ENCODE assay signal across 11 mouse cellular contexts in genomic region chr4:97912155-97912554, GRCm38 (mm10).
A peak's percentile ranks its signal among the peaks of the same experiment; 100 is the strongest.
DNase-seq lines count a peak whose midpoint lies in the region; ATAC-seq and TF ChIP-seq lines count a peak whose summit lies in the region.
"Had no signal": no experiment of that assay in that cellular context is flagged by ENCODE, and none has a peak within 500 bp of the region (broad histone marks: within the 10 kb centered on the region; RNA-seq: fewer than 3 reads in every experiment).

No protein-coding gene starts in this region.

- no peaks in the 10 kb centered on the region for H3K36me3 ChIP-seq in heart, postnatal 0 days (replicated peaks; ENCODE audit: control insufficient read depth, insufficient read depth, low read length)
- H3K36me3 ChIP-seq in testis, adult 2 months (ENCODE audit: control insufficient read depth, insufficient read depth, low read length): no peaks in the 10 kb centered on the region
- H3K36me3 ChIP-seq: lung, embryonic 15.5 days had no signal

- TF ChIP-seq POLR2A in testis, adult 2 months (IDR thresholded peaks at IDR 0.05; ENCODE audit: control insufficient read depth, low read depth, low read length): no peak

- DNase-seq in cerebellum, postnatal 10 days: peak; percentile 71 to 85
- no peak for DNase-seq in cerebellum, postnatal 4 days (ENCODE audit: low spot score in 2 of 2)
- DNase-seq in heart, postnatal 0 days (ENCODE audit: low spot score): no peak
- no peak for DNase-seq in heart, postnatal 25 days (ENCODE audit: low spot score)
- no peak for DNase-seq in testis, postnatal 10 days (ENCODE audit: low spot score)
- no peak for DNase-seq in kidney, postnatal 25 days
- no peak for DNase-seq in adrenal gland, adult (ENCODE audit: inconsistent age in 2 of 2, low spot score in 1 of 2)
- DNase-seq: layer of hippocampus, postnatal 36 days; right cerebral cortex, postnatal 25 days had no signal

- H3K27me3 ChIP-seq in heart, postnatal 0 days (ENCODE audit: control insufficient read depth, insufficient read depth, low read length): no peaks in the 10 kb centered on the region
- H3K27me3 ChIP-seq in testis, adult 2 months (ENCODE audit: control insufficient read depth, insufficient read depth, low read length): no peaks in the 10 kb centered on the region
- H3K27me3 ChIP-seq: lung, embryonic 15.5 days had no signal

- peaks cover 42% of the 10 kb centered on the region for H3K4me1 ChIP-seq in heart, postnatal 0 days (ENCODE audit: control insufficient read depth, insufficient read depth)
- H3K4me1 ChIP-seq in testis, adult 2 months (ENCODE audit: control insufficient read depth, insufficient read depth, low read length): peaks cover 7% of the 10 kb centered on the region

- ATAC-seq in heart, postnatal 0 days (ENCODE audit: insufficient read depth, low read depth): peak; percentile 42

- no peaks in the 10 kb centered on the region for H3K9me3 ChIP-seq in heart, postnatal 0 days (replicated peaks; ENCODE audit: control insufficient read depth, low read length)
- H3K9me3 ChIP-seq: lung, embryonic 15.5 days had no signal

- TF ChIP-seq CTCF in heart, postnatal 0 days (IDR thresholded peaks at IDR 0.05; ENCODE audit: low read depth): no peak
- TF ChIP-seq CTCF in testis, adult 2 months (IDR thresholded peaks at IDR 0.05; ENCODE audit: control insufficient read depth, insufficient read depth, insufficient replicate concordance, low read depth, low read length): no peak

- WGBS in heart, postnatal 0 days: 41% methylated on average over 6 of the region's 6 CpGs

- no peak overlapping the region for H3K4me2 ChIP-seq in heart, postnatal 0 days (ENCODE audit: low read depth, low read length)
- H3K4me2 ChIP-seq: lung, embryonic 15.5 days had no signal

- H3K4me3 ChIP-seq in heart, postnatal 0 days (ENCODE audit: low read depth, low read length): no peak overlapping the region
- no peak overlapping the region for H3K4me3 ChIP-seq in testis, adult 2 months (ENCODE audit: control insufficient read depth, low read depth, low read length)
- H3K4me3 ChIP-seq: lung, embryonic 15.5 days had no signal

- TF ChIP-seq EP300 in heart, postnatal 0 days (IDR thresholded peaks at IDR 0.05; ENCODE audit: low read depth): no peak; the same call in 1 of the 2 replicates

- intact Hi-C loops in heart, postnatal 25 days (cut with DNase I): no loop called here

- H3K9ac ChIP-seq in heart, postnatal 0 days (replicated peaks; ENCODE audit: low read depth, low read length): no peak overlapping the region
- H3K9ac ChIP-seq: lung, embryonic 15.5 days had no signal

- peak overlapping the region; percentile 58 for H3K27ac ChIP-seq in heart, postnatal 0 days (ENCODE audit: low read depth)
- peak overlapping the region; percentile 36; the same call in 1 of the 2 replicates for H3K27ac ChIP-seq in testis, adult 2 months (ENCODE audit: control insufficient read depth, insufficient read depth, low read depth, low read length)
- H3K27ac ChIP-seq: lung, embryonic 15.5 days had no signal

Comparison
In these comparisons a context has a peak if more than half of its experiments do, and no peak if none do; other contexts are left out.
1. DNase-seq: peak in cerebellum, postnatal 10 days (2 of 2); none in cerebellum, postnatal 4 days (0 of 2), heart, postnatal 0 days (single experiment), heart, postnatal 25 days (single experiment), testis, postnatal 10 days (single experiment), kidney, postnatal 25 days (0 of 2) and adrenal gland, adult (0 of 2).